Mouse (Mus musculus) myocyte (in vitro differentiated cells): ENCODE measurements around the gene Kin. TPM values are rescaled to one million over a fixed set of nuclear protein-coding genes. Genes with fewer than 3 reads are reported as not detected.

Source experiments
- H3K27me3 ChIP-seq: one replicate; pipeline ENCODE4 v1.6.1; 2011; ENCODE audit not compliant: control insufficient read depth, insufficient read depth, insufficient read length
- H3K36me3 ChIP-seq: one replicate; pipeline ENCODE4 v1.6.1; 2011; ENCODE audit not compliant: control insufficient read depth, insufficient read depth
- H3K4me2 ChIP-seq: one replicate; pipeline ENCODE4 v1.6.1; 2011; ENCODE audit warnings: low read depth, control low read depth
- H3K4me3 ChIP-seq: one replicate; pipeline ENCODE4 v1.5.1; 2011; ENCODE audit warnings: mild to moderate bottlenecking, control low read depth, moderate library complexity
- H3K79me2 ChIP-seq: one replicate; pipeline ENCODE4 v1.6.1; 2011; ENCODE audit not compliant: control insufficient read depth, insufficient read depth
- H3ac ChIP-seq: one replicate; pipeline ENCODE4 v1.6.1; 2011; ENCODE audit not compliant: control insufficient read depth, insufficient read length
- CEBPB ChIP-seq: IDR thresholded peaks from 2 replicates; pipeline ENCODE4 v1.6.1; 2011; ENCODE audit warnings: mild to moderate bottlenecking, moderate library complexity; ENCODE audit not compliant: poor library complexity, insufficient read depth, severe bottlenecking
- E2F4 ChIP-seq: IDR thresholded peaks from one replicate; pipeline ENCODE4 v1.6.1; 2011; ENCODE audit warnings: mild to moderate bottlenecking, control low read depth, moderate library complexity; ENCODE audit not compliant: insufficient read depth
- MAX ChIP-seq: IDR thresholded peaks from one replicate; pipeline ENCODE4 v1.6.1; 2011; ENCODE audit warnings: low read depth, mild to moderate bottlenecking, control low read depth
- MYOD1 ChIP-seq, 3 experiments: IDR thresholded peaks; one replicate each; pipeline ENCODE4 v1.6.1; 2011; ENCODE audit warnings: control low read depth in 2 of 3, low read depth in 2 of 3, mild to moderate bottlenecking in 2 of 3, moderate library complexity in 1 of 3; ENCODE audit not compliant: insufficient read length in 2 of 3, control insufficient read depth in 1 of 3
- MYOG ChIP-seq, 3 experiments: IDR thresholded peaks; one replicate each; pipeline ENCODE4 v1.6.1; 2011; ENCODE audit warnings: control low read depth in 2 of 3, low read depth in 2 of 3, mild to moderate bottlenecking in 2 of 3; ENCODE audit not compliant: insufficient read length in 2 of 3, control insufficient read depth in 1 of 3, insufficient read depth in 1 of 3
- POLR2A ChIP-seq: IDR thresholded peaks from one replicate; pipeline ENCODE4 v1.6.1; 2011; ENCODE audit warnings: low read depth, mild to moderate bottlenecking, control low read depth, moderate library complexity; ENCODE audit not compliant: insufficient read length
- POLR2AphosphoS2 ChIP-seq: IDR thresholded peaks from one replicate; pipeline ENCODE4 v1.6.1; 2011; ENCODE audit warnings: low read depth, control low read depth; ENCODE audit not compliant: insufficient read length
- REST ChIP-seq: IDR thresholded peaks from one replicate; pipeline ENCODE4 v1.6.1; 2011; ENCODE audit warnings: mild to moderate bottlenecking, control low read depth, moderate library complexity; ENCODE audit not compliant: insufficient read depth, insufficient read length
- SRF ChIP-seq: IDR thresholded peaks from one replicate; pipeline ENCODE4 v1.6.1; 2011; ENCODE audit warnings: low read depth; ENCODE audit not compliant: control insufficient read depth, insufficient read length
- TCF12 ChIP-seq: IDR thresholded peaks from one replicate; pipeline ENCODE4 v1.6.1; 2011; ENCODE audit warnings: mild to moderate bottlenecking, control low read depth; ENCODE audit not compliant: poor library complexity, insufficient read depth, severe bottlenecking
- TCF3 ChIP-seq: IDR thresholded peaks from one replicate; pipeline ENCODE4 v1.6.1; 2011; ENCODE audit warnings: low read depth, control low read depth; ENCODE audit not compliant: insufficient read length
- USF1 ChIP-seq: IDR thresholded peaks from one replicate; pipeline ENCODE4 v1.6.1; 2011; ENCODE audit warnings: low read depth, mild to moderate bottlenecking, control low read depth, moderate library complexity
- polyA plus RNA-seq: library from polyadenylated mRNA; unstranded; fragments of >200 nt; fragmentation: generic; extraction: Trizol; gene quantifications from one replicate; pipeline ENCODE4 v1.2.1, GENCODE M21; 2012; ENCODE audit warnings: missing spikeins

Kin gene
- polyA plus RNA-seq, 1 experiment = 7.2 TPM

- no peaks in the 10 kb centered on the region for H3K36me3 ChIP-seq
- H3K4me2 ChIP-seq = no peak overlapping the region
- H3K79me2 ChIP-seq = no peaks in the 10 kb centered on the region
- no peaks in the 10 kb centered on the region for H3K27me3 ChIP-seq
- no peak overlapping the region for H3K4me3 ChIP-seq
- no peak overlapping the region for H3ac ChIP-seq
- no peak for TF ChIP-seq POLR2A
- TF ChIP-seq SRF = no peak
These were observed 20.8 kb downstream of the Kin start for GRCm38 (mm10) chr2:10101180-10101579.

- Histone ChIP-seq H3K27me3 (no peaks in the 10 kb centered on the region), H3K4me2 (no peak overlapping the region), H3ac (no peak overlapping the region), H3K36me3 (no peaks in the 10 kb centered on the region), H3K79me2 (no peaks in the 10 kb centered on the region), H3K4me3 (no peak overlapping the region)
- TF ChIP-seq POLR2A = no peak
- no peak for TF ChIP-seq POLR2AphosphoS2
- TF ChIP-seq MAX = no peak
- TF ChIP-seq TCF3 = no peak
- no peak for TF ChIP-seq SRF
- no peak for TF ChIP-seq USF1
- no peak for TF ChIP-seq CEBPB
- no peak for TF ChIP-seq MYOG (IDR thresholded peaks at IDR 0.05; ENCODE audit: control insufficient read depth in 1 of 3, insufficient read depth in 1 of 3, insufficient read length in 2 of 3, low read depth in 2 of 3)
- TF ChIP-seq REST = no peak
- no peak for TF ChIP-seq E2F4
- TF ChIP-seq TCF12 = no peak
- TF ChIP-seq MYOD1 (IDR thresholded peaks at IDR 0.05; ENCODE audit: control insufficient read depth in 1 of 3, insufficient read length in 2 of 3, low read depth in 2 of 3) = no peak
These were observed 28.3 kb downstream of the Kin start for GRCm38 (mm10) chr2:10108535-10109189.

- no peaks in the 10 kb centered on the region for H3K36me3 ChIP-seq
- no peak overlapping the region for H3K4me2 ChIP-seq
- no peak overlapping the region for H3ac ChIP-seq
- no peak overlapping the region for H3K4me3 ChIP-seq
- H3K79me2 ChIP-seq = no peaks in the 10 kb centered on the region
- TF ChIP-seq MYOD1 (IDR thresholded peaks at IDR 0.05; ENCODE audit: control insufficient read depth in 1 of 3, insufficient read length in 2 of 3, low read depth in 2 of 3) = no peak
- H3K27me3 ChIP-seq = no peaks in the 10 kb centered on the region
These were observed 38.4 kb downstream of the Kin start for GRCm38 (mm10) chr2:10118751-10119150.

GRCm38 (mm10) chr2:10119276-10119675 is 38.9 kb downstream of the Kin start:
- Histone ChIP-seq H3K79me2 (no peaks in the 10 kb centered on the region), H3ac (no peak overlapping the region), H3K27me3 (no peaks in the 10 kb centered on the region), H3K4me2 (no peak overlapping the region), H3K4me3 (no peak overlapping the region), H3K36me3 (no peaks in the 10 kb centered on the region)
- TF ChIP-seq TCF3 (no peak), POLR2A (no peak), USF1 (no peak), E2F4 (no peak), TCF12 (no peak), MAX (no peak), REST (no peak), CEBPB (no peak), POLR2AphosphoS2 (no peak), SRF (no peak), MYOD1 (IDR thresholded peaks at IDR 0.05; ENCODE audit: control insufficient read depth in 1 of 3, insufficient read length in 2 of 3, low read depth in 2 of 3) (no peak), MYOG (IDR thresholded peaks at IDR 0.05; ENCODE audit: control insufficient read depth in 1 of 3, insufficient read depth in 1 of 3, insufficient read length in 2 of 3, low read depth in 2 of 3) (no peak)

GRCm38 (mm10) chr2:10121826-10122225 is 41.4 kb downstream of the Kin start:
- Histone ChIP-seq H3K79me2 (no peaks in the 10 kb centered on the region), H3K4me3 (no peak overlapping the region), H3K27me3 (no peaks in the 10 kb centered on the region), H3K4me2 (no peak overlapping the region), H3ac (no peak overlapping the region), H3K36me3 (no peaks in the 10 kb centered on the region)
- no peak for TF ChIP-seq MAX
- no peak for TF ChIP-seq USF1
- TF ChIP-seq SRF = no peak
- TF ChIP-seq POLR2AphosphoS2 = no peak
- no peak for TF ChIP-seq MYOG (IDR thresholded peaks at IDR 0.05; ENCODE audit: control insufficient read depth in 1 of 3, insufficient read depth in 1 of 3, insufficient read length in 2 of 3, low read depth in 2 of 3)
- no peak for TF ChIP-seq TCF12
- no peak for TF ChIP-seq CEBPB
- TF ChIP-seq REST = no peak
